Mouse (Mus musculus) common myeloid progenitor, adult 5-6 weeks (primary cell): Measurements from ENCODE around the gene Rab26. TPM values are rescaled to one million over a fixed set of nuclear protein-coding genes. Genes with fewer than 3 reads are reported as not detected.

Source experiments
- ATAC-seq: replicated peaks from 2 replicates; pipeline ENCODE4 v1.8.0; 2016; ENCODE audit warnings: low read depth, mild to moderate bottlenecking, moderate TSS enrichment, inconsistent platforms; ENCODE audit not compliant: poor library complexity, severe bottlenecking
- total RNA-seq: library from RNA; stranded (forward); fragments of 200-1000, 187-1606 nt; gene quantifications from 2 replicates; pipeline ENCODE4 v1.2.3, GENCODE M21; 2017

The Rab26 gene
- total RNA-seq, 1 experiment from 2014 or later, result 0.05 TPM

GRCm38 (mm10) chr17:24481027-24481815 lies 52.8 kb downstream of the Rab26 start:
- ATAC-seq, result no peak

- no peak for ATAC-seq
These were observed 53.7 kb downstream of the Rab26 start for GRCm38 (mm10) chr17:24480201-24480826.

- ATAC-seq, result no peak
These were observed 54.6 kb downstream of the Rab26 start for GRCm38 (mm10) chr17:24479431-24479830.

- ATAC-seq, result peak; percentile 93
These were observed 55.2 kb downstream of the Rab26 start, which contains the start of gene Mlst8 for GRCm38 (mm10) chr17:24478663-24479380. Gene Mlst8, minus strand, starts transcription at chr17:24479078.

DNA sequence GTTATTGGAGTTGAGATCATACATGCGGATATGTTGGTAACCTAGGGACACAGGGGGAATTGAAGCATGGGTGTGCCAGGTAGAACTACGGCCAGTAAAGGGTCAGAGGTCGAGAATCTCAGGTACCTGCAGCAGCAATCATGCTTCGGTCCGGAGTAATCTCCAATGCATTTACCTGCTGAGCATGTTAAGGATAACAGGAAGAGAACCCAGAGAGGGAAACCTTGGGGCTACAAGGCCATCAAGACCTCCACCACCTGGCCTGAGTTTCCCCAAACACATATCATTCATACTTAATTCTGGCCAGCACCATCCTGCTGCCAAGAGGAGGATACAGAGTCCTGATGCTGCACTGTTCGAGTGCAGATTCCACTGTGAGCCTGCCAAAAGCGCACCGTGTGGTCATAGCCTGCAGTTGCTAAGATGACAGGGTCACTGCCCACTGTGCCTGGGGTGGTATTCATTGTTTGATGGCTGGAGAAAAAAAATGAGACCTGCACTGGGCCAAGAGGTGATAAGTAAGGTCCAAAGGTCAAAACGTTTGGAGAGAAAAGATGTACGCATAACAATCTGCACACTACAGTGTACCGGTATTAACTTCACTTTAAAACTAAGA lies 55.9 kb downstream of the Rab26 start:
- ATAC-seq, result no peak

Other genes starting within 250 kb of the Rab26 start
- gene Abca17, start 183.1 kb downstream of the Rab26 start, total RNA-seq, result 0.14 TPM in 1 of 2 replicates, not detected in the other
- gene Abca3, start 182.3 kb downstream of the Rab26 start, total RNA-seq, result 13.7 and 22.4 TPM in 2 replicates
- gene Rnps1, start 119.6 kb downstream of the Rab26 start, total RNA-seq, result 360 and 414 TPM in 2 replicates
- 26.0 and 28.7 TPM in 2 replicates for gene Eci1, start 107.6 kb downstream of the Rab26 start, total RNA-seq
- gene Dnase1l2, start 91.1 kb downstream of the Rab26 start, total RNA-seq, result 1.4 TPM in 1 of 2 replicates, not detected in the other
- gene E4f1, start 63.9 kb downstream of the Rab26 start, total RNA-seq, result 10.0 and 15.2 TPM in 2 replicates
- gene Pgp, start 63.8 kb downstream of the Rab26 start, total RNA-seq, result 21.6 and 23.5 TPM in 2 replicates
- 1.3 TPM in 1 of 2 replicates, not detected in the other for gene Bricd5, start 60.3 kb downstream of the Rab26 start, total RNA-seq
- gene Mlst8, start 55.1 kb downstream of the Rab26 start, total RNA-seq, result 9.6 and 25.7 TPM in 2 replicates
- not detected in 2 replicates for gene Caskin1, start 45.6 kb downstream of the Rab26 start, total RNA-seq
- gene Traf7, start 6.3 kb downstream of the Rab26 start, total RNA-seq, result 59.3 and 60.5 TPM in 2 replicates
- 8.3 and 37.4 TPM in 2 replicates for gene Pkd1, start 15.6 kb upstream of the Rab26 start, total RNA-seq
- 39.0 and 52.2 TPM in 2 replicates for gene Tsc2, start 98.4 kb upstream of the Rab26 start, total RNA-seq
- 18.0 and 25.1 TPM in 2 replicates for gene Nthl1, start 98.5 kb upstream of the Rab26 start, total RNA-seq
- gene Slc9a3r2, start 116.1 kb upstream of the Rab26 start, total RNA-seq, result 1.3 and 1.4 TPM in 2 replicates
- 0.27 and 1.4 TPM in 2 replicates for gene Npw, start 124.2 kb upstream of the Rab26 start, total RNA-seq
- 20.0 and 25.4 TPM in 2 replicates for gene Zfp598, start 135.5 kb upstream of the Rab26 start, total RNA-seq
- not detected in 2 replicates for gene Syngr3, start 155.7 kb upstream of the Rab26 start, total RNA-seq
- gene Gfer, start 161.9 kb upstream of the Rab26 start, total RNA-seq, result 30.9 and 44.6 TPM in 2 replicates
- 0.69 and 18.3 TPM in 2 replicates for gene Noxo1, start 162.0 kb upstream of the Rab26 start, total RNA-seq
- 43.3 and 46.1 TPM in 2 replicates for gene Tbl3, start 173.4 kb upstream of the Rab26 start, total RNA-seq
- gene Rnf151, start 183.9 kb upstream of the Rab26 start, total RNA-seq, result not detected in 2 replicates
- gene Rps2, start 183.9 kb upstream of the Rab26 start, total RNA-seq, result 1,725 and 1,907 TPM in 2 replicates
- gene Ndufb10, start 190.3 kb upstream of the Rab26 start, total RNA-seq, result 192 and 287 TPM in 2 replicates
- 0.50 TPM in 1 of 2 replicates, not detected in the other for gene Rpl3l, start 193.6 kb upstream of the Rab26 start, total RNA-seq
- gene Msrb1, start 202.4 kb upstream of the Rab26 start, total RNA-seq, result 41.2 and 41.7 TPM in 2 replicates
- not detected in 2 replicates for gene Hs3st6, start 218.8 kb upstream of the Rab26 start, total RNA-seq